Mouse (Mus musculus): ENCODE results near the gene Casc3. TPM values are rescaled to one million over a fixed set of nuclear protein-coding genes. Genes with fewer than 3 reads are reported as not detected.

Gene Casc3
- total RNA-seq, 2 experiments from 2014 or later, result 57.0 to 58.4 TPM

- DNase-seq (ENCODE audit: low spot score in 2 of 2), result peak in 1 of 2 experiments; percentile 43
These were observed 32.7 kb upstream of the Casc3 start for GRCm38 (mm10) chr11:98771844-98772525.

GRCm38 (mm10) chr11:98772667-98773171, 32.0 kb upstream of the Casc3 start:
- DNase-seq (ENCODE audit: low spot score in 2 of 2), result peak in 1 of 2 experiments; percentile 53

- peak; percentile 99 to 100 for DNase-seq (ENCODE audit: low spot score in 2 of 2)
These were observed 30.9 kb upstream of the Casc3 start for GRCm38 (mm10) chr11:98773635-98774295.

- no peak for DNase-seq (ENCODE audit: low spot score in 2 of 2)
These were observed 29.9 kb upstream of the Casc3 start, which contains the start of gene Nr1d1 for GRCm38 (mm10) chr11:98774582-98775347. Gene Nr1d1, minus strand, starts transcription at chr11:98775333.

- peak; percentile 100 for DNase-seq (ENCODE audit: low spot score in 2 of 2)
These were observed 29.2 kb upstream of the Casc3 start for GRCm38 (mm10) chr11:98775348-98776051.

GRCm38 (mm10) chr11:98776052-98776764, 28.5 kb upstream of the Casc3 start:
- DNase-seq (ENCODE audit: low spot score in 2 of 2), result no peak

- no peak for DNase-seq (ENCODE audit: low spot score in 2 of 2)
These were observed 27.7 kb upstream of the Casc3 start for GRCm38 (mm10) chr11:98776843-98777590.

GRCm38 (mm10) chr11:98777888-98778287, 26.8 kb upstream of the Casc3 start:
- DNase-seq (ENCODE audit: low spot score in 2 of 2), result no peak

GRCm38 (mm10) chr11:98781851-98782512, 22.7 kb upstream of the Casc3 start:
- DNase-seq (ENCODE audit: low spot score in 2 of 2), result peak in 1 of 2 experiments; percentile 82

GRCm38 (mm10) chr11:98782651-98783235, 22.0 kb upstream of the Casc3 start:
- DNase-seq (ENCODE audit: low spot score in 2 of 2), result no peak

- peak; percentile 96 for DNase-seq (ENCODE audit: low spot score in 2 of 2)
These were observed 21.4 kb upstream of the Casc3 start for GRCm38 (mm10) chr11:98783236-98783696.

GRCm38 (mm10) chr11:98784139-98784538, 20.6 kb upstream of the Casc3 start:
- DNase-seq (ENCODE audit: low spot score in 2 of 2), result no peak

- DNase-seq (ENCODE audit: low spot score in 2 of 2), result no peak
These were observed 19.5 kb upstream of the Casc3 start for GRCm38 (mm10) chr11:98785214-98785613.

- peak in 1 of 2 experiments; percentile 89 for DNase-seq (ENCODE audit: low spot score in 2 of 2)
These were observed 18.9 kb upstream of the Casc3 start for GRCm38 (mm10) chr11:98785772-98786281.

GRCm38 (mm10) chr11:98786359-98787214, 18.1 kb upstream of the Casc3 start:
- DNase-seq (ENCODE audit: low spot score in 2 of 2), result peak; percentile 91 to 98

- no peak for DNase-seq (ENCODE audit: low spot score in 2 of 2)
These were observed 17.5 kb upstream of the Casc3 start for GRCm38 (mm10) chr11:98787229-98787628.

- no peak for DNase-seq (ENCODE audit: low spot score in 2 of 2)
These were observed 17.0 kb upstream of the Casc3 start for GRCm38 (mm10) chr11:98787691-98788090.

Data from layer of hippocampus, adult 18-20 months (tissue).